Mouse (Mus musculus): Measurements from ENCODE around the gene Actrt3. TPM values are rescaled to one million over a fixed set of nuclear protein-coding genes. Genes with fewer than 3 reads are reported as not detected.

The Actrt3 gene
- not detected in 2 replicates for polyA plus RNA-seq (2012; rRNA removed; ENCODE audit: low replicate concordance)

DNA sequence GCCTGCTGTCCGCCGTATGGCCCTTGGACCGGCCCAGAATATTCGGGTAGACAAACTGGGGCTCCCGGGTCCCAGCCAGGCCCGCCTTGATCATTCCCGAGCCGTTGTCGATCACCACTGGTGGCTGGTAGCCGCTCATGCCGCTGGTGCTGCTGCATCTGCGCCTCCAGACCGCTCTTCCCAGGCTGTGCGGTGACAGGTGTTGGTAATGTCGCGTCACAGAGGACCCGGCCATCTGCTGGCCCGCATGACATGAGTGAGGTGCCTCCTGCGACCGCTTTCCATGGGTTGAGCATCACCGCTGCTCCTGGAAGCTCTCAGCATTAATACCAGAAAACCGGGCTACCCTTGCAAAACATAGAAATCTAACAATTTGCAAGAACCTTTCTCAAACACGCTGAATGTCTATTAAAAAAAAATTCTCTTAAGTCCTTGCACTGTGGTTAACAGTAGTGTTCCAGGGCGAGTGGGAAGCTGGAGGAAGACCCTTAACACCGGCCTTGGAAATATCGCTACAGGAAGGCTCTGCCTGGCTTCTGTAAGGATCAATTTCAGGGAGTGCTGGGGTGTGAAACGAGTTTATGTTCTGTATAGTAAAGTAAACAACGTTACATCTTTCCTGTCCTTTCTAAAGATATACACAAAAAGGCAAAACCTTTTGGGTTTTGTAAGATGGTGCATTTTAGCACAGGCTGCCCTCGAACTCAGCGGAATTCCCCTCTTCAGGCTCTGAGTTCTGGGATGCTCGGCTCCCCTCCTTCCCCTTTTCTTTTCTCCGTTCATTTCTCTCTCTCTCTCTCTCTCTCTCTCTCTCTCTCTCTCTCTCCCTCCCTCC is at the start of gene Actrt3:
Actrt3 (minus strand) TSS at position 229 of the 835 bp plus-strand sequence.

DNA sequence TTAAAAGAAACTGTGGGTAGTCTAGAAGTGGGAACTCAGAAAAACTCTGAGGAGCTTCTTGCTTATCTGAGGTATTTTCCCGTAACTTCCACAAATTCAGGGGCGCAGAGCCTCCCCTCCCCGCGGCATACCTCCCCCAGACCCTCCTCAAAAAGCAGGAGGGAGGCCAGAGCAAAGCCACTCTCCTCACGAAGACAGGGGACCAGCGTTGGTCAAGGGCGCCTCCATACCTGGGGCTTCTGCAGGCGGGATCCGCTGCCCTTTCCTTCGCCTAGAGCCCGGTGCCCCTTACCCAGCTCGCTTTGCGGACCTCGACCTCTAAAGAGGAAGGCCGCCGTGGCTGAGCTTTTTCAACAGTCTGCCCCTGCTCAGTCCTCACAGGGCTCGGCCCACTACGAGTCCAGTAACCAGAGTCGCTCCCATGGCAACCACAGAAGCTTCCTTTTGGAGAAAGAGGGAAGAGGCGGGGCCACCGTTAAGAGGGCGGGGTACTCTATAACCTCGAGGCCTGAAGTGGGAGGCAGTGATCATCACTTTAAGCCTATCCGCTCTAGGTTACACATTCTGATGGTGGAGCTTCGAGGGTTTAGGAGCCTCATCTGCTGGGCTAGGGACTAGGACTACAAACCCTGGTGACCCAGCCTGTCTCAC is 47.8 kb upstream of the Actrt3 start, which contains the start of gene Lrrc34:
Lrrc34 (minus strand) TSS at position 430 of the 651 bp plus-strand sequence.

DNA sequence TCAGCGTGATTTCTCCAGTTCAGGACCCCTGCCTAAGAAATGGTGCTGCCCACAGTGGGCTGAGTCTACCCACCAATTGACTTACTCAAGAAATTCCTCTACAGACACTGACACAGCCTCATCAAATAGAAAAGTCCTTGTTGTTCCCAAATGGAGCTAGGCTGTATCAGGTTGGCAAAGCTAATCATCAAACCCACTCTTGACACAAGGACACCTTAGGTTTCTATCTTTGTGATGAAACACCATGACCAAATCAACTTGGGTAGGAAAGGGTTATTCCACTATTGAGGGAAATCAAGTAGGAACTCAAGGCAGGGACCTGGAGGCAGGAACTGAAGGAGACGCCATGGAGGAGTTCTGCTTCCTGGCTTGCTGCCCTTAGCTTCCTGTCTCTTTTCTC is 44.5 kb upstream of the Actrt3 start, which contains the start of gene Lrriq4:
Lrriq4 (plus strand) TSS at position 301 of the 400 bp plus-strand sequence.

DNA sequence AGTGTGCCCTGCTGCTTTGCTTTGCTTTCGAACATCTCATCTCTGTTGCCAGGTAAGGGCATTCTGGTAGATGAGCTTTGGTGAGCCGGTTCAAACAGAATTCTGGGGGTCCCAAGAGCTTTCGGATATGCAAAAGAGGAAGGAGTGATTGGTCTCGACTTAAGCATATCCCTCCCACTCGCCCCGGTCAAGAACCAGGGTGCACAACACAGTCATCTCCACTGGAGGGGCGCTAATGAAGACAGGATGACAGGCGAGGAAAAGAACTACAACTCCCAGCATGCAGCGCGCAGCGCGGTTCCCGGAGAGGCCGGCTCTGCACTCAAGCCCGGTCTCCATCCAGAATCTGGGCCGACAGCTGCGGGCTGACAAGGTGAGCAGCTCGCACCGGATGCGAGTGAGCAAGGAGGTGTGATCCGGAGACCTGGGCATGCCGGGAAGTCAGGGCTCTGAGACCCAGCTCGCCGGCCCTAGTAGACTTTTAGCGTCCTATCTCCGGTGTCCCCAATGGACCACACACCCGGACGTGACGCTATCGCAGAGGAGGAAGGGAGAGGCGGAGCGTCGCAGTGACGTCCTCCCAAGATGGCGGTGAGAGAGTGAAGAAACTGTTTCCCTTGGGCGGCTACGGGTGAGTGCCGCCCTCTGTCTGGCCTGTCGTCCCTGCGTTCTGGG is 2.5 kb upstream of the Actrt3 start, which contains the start of gene Mynn:
Mynn (plus strand) TSS at position 1 of the 675 bp plus-strand sequence.

DNA sequence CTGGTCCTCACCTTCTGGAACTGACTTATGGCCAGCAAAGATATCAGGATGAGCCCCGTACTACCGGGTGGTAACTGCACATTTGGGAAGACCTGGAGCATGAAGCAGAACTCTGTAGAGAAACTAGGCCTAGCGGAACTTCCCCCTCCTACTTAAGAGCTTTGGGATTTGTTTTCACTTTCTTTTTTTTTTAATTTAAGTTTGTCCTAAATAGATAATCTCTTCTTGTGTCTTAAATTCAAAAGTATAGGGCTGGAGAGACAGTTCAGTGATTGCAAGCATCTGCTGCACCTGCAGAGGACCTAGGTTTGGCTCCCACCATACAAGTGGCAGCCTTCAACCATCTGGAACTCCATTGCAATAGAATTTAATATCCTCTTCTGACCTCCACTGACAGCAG is 51.8 kb downstream of the Actrt3 start, which contains the start of gene Mecom:
Mecom (minus strand) TSS at position 101 of the 400 bp plus-strand sequence.

Other genes starting within 250 kb of the Actrt3 start
- 0.41 and 2.6 TPM in 2 replicates for gene Mecom, start 51.9 kb downstream of the Actrt3 start, polyA plus RNA-seq (2012; rRNA removed; ENCODE audit: low replicate concordance)
- 2.3 TPM in 2 replicates for gene Mynn, start 2.1 kb upstream of the Actrt3 start, polyA plus RNA-seq (2012; rRNA removed; ENCODE audit: low replicate concordance)
- gene Lrriq4, start 44.6 kb upstream of the Actrt3 start, polyA plus RNA-seq (2012; rRNA removed; ENCODE audit: low replicate concordance), result not detected in 2 replicates
- gene Lrrc34, start 47.9 kb upstream of the Actrt3 start, polyA plus RNA-seq (2012; rRNA removed; ENCODE audit: low replicate concordance), result not detected in 2 replicates
- gene Lrrc31, start 99.9 kb upstream of the Actrt3 start, polyA plus RNA-seq (2012; rRNA removed; ENCODE audit: low replicate concordance), result 1.3 and 4.3 TPM in 2 replicates
- gene Samd7, start 146.4 kb upstream of the Actrt3 start, polyA plus RNA-seq (2012; rRNA removed; ENCODE audit: low replicate concordance), result not detected in 2 replicates
- gene Sec62, start 192.9 kb upstream of the Actrt3 start, polyA plus RNA-seq (2012; rRNA removed; ENCODE audit: low replicate concordance), result 2.6 and 3.5 TPM in 2 replicates

Data from duodenum, adult 2 months (tissue).